ENCODE assay signal across 26 mouse cellular contexts in genomic region chr14:86635594-86636140, GRCm38 (mm10).
A peak's percentile ranks its signal among the peaks of the same experiment; 100 is the strongest.
DNase-seq lines count a peak whose midpoint lies in the region; ATAC-seq and TF ChIP-seq lines count a peak whose summit lies in the region.
"Had no signal": no experiment of that assay in that cellular context is flagged by ENCODE, and none has a peak within 500 bp of the region (broad histone marks: within the 10 kb centered on the region; RNA-seq: fewer than 3 reads in every experiment).

No protein-coding gene starts in this region.

- peak; percentile 60 for ATAC-seq in forebrain, embryonic 11.5 days (replicated peaks; ENCODE audit: low FRiP score)
- ATAC-seq in forebrain, embryonic 16.5 days = no peak
- peak; percentile 63 for ATAC-seq in hindbrain, embryonic 15.5 days (ENCODE audit: low FRiP score, low read depth)
- ATAC-seq in hindbrain, postnatal 0 days = no peak
- peak; percentile 61; the same call in 1 of the 2 replicates for ATAC-seq in neural tube, embryonic 11.5 days (ENCODE audit: insufficient read depth, low FRiP score, low TSS enrichment)
- ATAC-seq: intestine, postnatal 0 days; liver, embryonic 12.5 days; liver, postnatal 0 days had no signal

- no peak overlapping the region for H3K4me2 ChIP-seq in forebrain, embryonic 11.5 days (ENCODE audit: low read depth, low read length, severe bottlenecking)
- no peak overlapping the region for H3K4me2 ChIP-seq in forebrain, embryonic 16.5 days (ENCODE audit: low read length)
- H3K4me2 ChIP-seq in hindbrain, embryonic 15.5 days = no peak overlapping the region
- no peak overlapping the region for H3K4me2 ChIP-seq in hindbrain, postnatal 0 days (ENCODE audit: low read depth, low read length)
- H3K4me2 ChIP-seq in neural tube, embryonic 11.5 days (ENCODE audit: low read depth) = no peak overlapping the region
- H3K4me2 ChIP-seq: liver, embryonic 12.5 days had no signal

- no peak overlapping the region for H3K4me3 ChIP-seq in forebrain, embryonic 11.5 days (ENCODE audit: low read depth, low read length)
- H3K4me3 ChIP-seq in forebrain, embryonic 16.5 days (replicated peaks; ENCODE audit: low read length) = no peak overlapping the region
- no peak overlapping the region for H3K4me3 ChIP-seq in hindbrain, embryonic 15.5 days
- no peak overlapping the region for H3K4me3 ChIP-seq in hindbrain, postnatal 0 days (ENCODE audit: low read length)
- no peak overlapping the region for H3K4me3 ChIP-seq in neural tube, embryonic 11.5 days (ENCODE audit: low read depth, low read length)
- H3K4me3 ChIP-seq: erythroblast, embryonic 14.5 days; hindbrain, embryonic 10.5 days; liver, embryonic 12.5 days had no signal

- 28% methylated on average over 6 of the region's 6 CpGs for WGBS in forebrain, embryonic 11.5 days
- WGBS in forebrain, embryonic 16.5 days = 28% methylated on average over 6 of the region's 6 CpGs
- 30% methylated on average over 6 of the region's 6 CpGs for WGBS in hindbrain, embryonic 15.5 days
- WGBS in hindbrain, postnatal 0 days = 28% methylated on average over 6 of the region's 6 CpGs
- WGBS in neural tube, embryonic 11.5 days = 28% methylated on average over 6 of the region's 6 CpGs

- no peak overlapping the region for H3K9ac ChIP-seq in forebrain, embryonic 11.5 days (ENCODE audit: low read length)
- H3K9ac ChIP-seq in forebrain, embryonic 16.5 days (replicated peaks; ENCODE audit: low read depth, low read length) = no peak overlapping the region
- H3K9ac ChIP-seq in hindbrain, embryonic 15.5 days = no peak overlapping the region
- H3K9ac ChIP-seq in hindbrain, postnatal 0 days (replicated peaks; ENCODE audit: low read length) = no peak overlapping the region
- H3K9ac ChIP-seq in neural tube, embryonic 11.5 days (ENCODE audit: low read length) = no peak overlapping the region
- H3K9ac ChIP-seq: liver, embryonic 12.5 days; liver, postnatal 0 days had no signal

- no peaks in the 10 kb centered on the region for H3K36me3 ChIP-seq in forebrain, embryonic 11.5 days (ENCODE audit: control insufficient read depth, insufficient read depth, low read length)
- H3K36me3 ChIP-seq in forebrain, embryonic 16.5 days (ENCODE audit: control insufficient read depth, insufficient read depth) = no peaks in the 10 kb centered on the region
- no peaks in the 10 kb centered on the region for H3K36me3 ChIP-seq in hindbrain, embryonic 15.5 days
- no peaks in the 10 kb centered on the region for H3K36me3 ChIP-seq in hindbrain, postnatal 0 days (ENCODE audit: insufficient read depth, low read length)
- H3K36me3 ChIP-seq in neural tube, embryonic 11.5 days (ENCODE audit: control insufficient read depth, insufficient read depth, low read length) = no peaks in the 10 kb centered on the region
- H3K36me3 ChIP-seq: G1E; hindbrain, embryonic 10.5 days; liver, embryonic 12.5 days had no signal

- H3K27me3 ChIP-seq in forebrain, embryonic 11.5 days (ENCODE audit: control insufficient read depth, insufficient read depth, low read length) = no peaks in the 10 kb centered on the region
- no peaks in the 10 kb centered on the region for H3K27me3 ChIP-seq in forebrain, embryonic 16.5 days (replicated peaks; ENCODE audit: control insufficient read depth, insufficient read depth, low read length)
- H3K27me3 ChIP-seq in hindbrain, embryonic 15.5 days = no peaks in the 10 kb centered on the region
- no peaks in the 10 kb centered on the region for H3K27me3 ChIP-seq in hindbrain, postnatal 0 days (ENCODE audit: insufficient read depth, low read length)
- no peaks in the 10 kb centered on the region for H3K27me3 ChIP-seq in neural tube, embryonic 11.5 days (ENCODE audit: control insufficient read depth, insufficient read depth, low read length)
- H3K27me3 ChIP-seq: liver, embryonic 12.5 days had no signal

- H3K4me1 ChIP-seq in forebrain, embryonic 11.5 days (replicated peaks; ENCODE audit: control insufficient read depth, insufficient read depth, low read length) = no peaks in the 10 kb centered on the region
- H3K4me1 ChIP-seq in forebrain, embryonic 16.5 days (replicated peaks; ENCODE audit: control insufficient read depth, insufficient read depth, low read length) = no peaks in the 10 kb centered on the region
- H3K4me1 ChIP-seq in hindbrain, embryonic 15.5 days (replicated peaks) = no peaks in the 10 kb centered on the region
- H3K4me1 ChIP-seq in hindbrain, postnatal 0 days (ENCODE audit: insufficient read depth, low read length) = 0 out of 2 replicates have a peak, but pooled peaks cover 4% of the 10 kb centered on the region
- H3K4me1 ChIP-seq in neural tube, embryonic 11.5 days (ENCODE audit: control insufficient read depth, insufficient read depth, low read length) = no peaks in the 10 kb centered on the region
- H3K4me1 ChIP-seq: liver, embryonic 12.5 days had no signal

- no peak for TF ChIP-seq CTCF in hindbrain, postnatal 0 days (IDR thresholded peaks at IDR 0.05; ENCODE audit: low read depth)

- H3K9me3 ChIP-seq in forebrain, embryonic 11.5 days (ENCODE audit: control insufficient read depth, low read length) = no peaks in the 10 kb centered on the region
- H3K9me3 ChIP-seq in forebrain, embryonic 16.5 days (ENCODE audit: control insufficient read depth, low read length) = no peaks in the 10 kb centered on the region
- no peaks in the 10 kb centered on the region for H3K9me3 ChIP-seq in hindbrain, embryonic 15.5 days
- H3K9me3 ChIP-seq in hindbrain, postnatal 0 days (ENCODE audit: low read length) = no peaks in the 10 kb centered on the region
- H3K9me3 ChIP-seq in neural tube, embryonic 11.5 days (ENCODE audit: control insufficient read depth, low read length) = no peaks in the 10 kb centered on the region
- H3K9me3 ChIP-seq: G1E; hindbrain, embryonic 10.5 days; liver, embryonic 12.5 days had no signal

- H3K27ac ChIP-seq in forebrain, embryonic 11.5 days (ENCODE audit: low read depth, low read length) = no peak overlapping the region
- H3K27ac ChIP-seq in forebrain, embryonic 16.5 days (ENCODE audit: low read length) = no peak overlapping the region
- no peak overlapping the region for H3K27ac ChIP-seq in hindbrain, embryonic 15.5 days (replicated peaks)
- no peak overlapping the region for H3K27ac ChIP-seq in hindbrain, postnatal 0 days
- no peak overlapping the region for H3K27ac ChIP-seq in neural tube, embryonic 11.5 days (ENCODE audit: low read depth, low read length)
- H3K27ac ChIP-seq: hindbrain, embryonic 10.5 days; liver, embryonic 12.5 days had no signal

- DNase-seq in forebrain, embryonic 11.5 days (ENCODE audit: low spot score) = no peak
- DNase-seq in hindbrain, postnatal 0 days (ENCODE audit: low spot score) = no peak
- no peak for DNase-seq in neural tube, embryonic 11.5 days (ENCODE audit: low spot score)
- DNase-seq in neural tube, embryonic 10.5 days (ENCODE audit: extremely low spot score, low spot score) = no peak
- DNase-seq in cerebellum, adult 9-10 months = no peak
- DNase-seq: adrenal gland, adult 8-10 months; cerebellum, adult 8-10 months; cerebellum, postnatal 36 days; gastrocnemius, postnatal 14 days; heart, postnatal 14 days; kidney, adult 9 months; kidney, postnatal 10 days; layer of hippocampus, postnatal 36 days; left cerebral cortex, postnatal 4 days; liver, postnatal 0 days; lung, postnatal 36 days; right cerebral cortex, adult 18-20 months; spleen, adult 18-20 months; thymus, postnatal 36 days had no signal

Comparison
In these comparisons a context has a peak if more than half of its experiments do, and no peak if none do; other contexts are left out.
1. ATAC-seq: peak in forebrain, embryonic 11.5 days (single experiment), hindbrain, embryonic 15.5 days (single experiment) and neural tube, embryonic 11.5 days (single experiment); none in forebrain, embryonic 16.5 days (single experiment) and hindbrain, postnatal 0 days (single experiment).